Mouse (Mus musculus): Measurements from ENCODE around the gene Ppt2. TPM values are rescaled to one million over a fixed set of nuclear protein-coding genes. Genes with fewer than 3 reads are reported as not detected.

The Ppt2 gene
- polyA plus RNA-seq, 1 experiment from 2014 or later = 20.9 TPM

GRCm38 (mm10) chr17:34613830-34614229 is 14.5 kb downstream of the Ppt2 start:
- H3K4me1 ChIP-seq = peaks cover 8% of the 10 kb centered on the region
- no peaks in the 10 kb centered on the region for H3K27me3 ChIP-seq
- H3K9me3 ChIP-seq (replicated peaks) = no peaks in the 10 kb centered on the region
- no peak overlapping the region for H3K4me3 ChIP-seq
- H3K36me3 ChIP-seq = peaks cover 61% of the 10 kb centered on the region
- peak overlapping the region; percentile 19; the same call in 1 of the 2 replicates for H3K9ac ChIP-seq
- ATAC-seq (ENCODE audit: low FRiP score) = no peak
- H3K27ac ChIP-seq = no peak overlapping the region
- H3K4me2 ChIP-seq (replicated peaks) = no peak overlapping the region
- WGBS = 85% methylated on average over 10 of the region's 10 CpGs

GRCm38 (mm10) chr17:34613054-34613645 is 15.2 kb downstream of the Ppt2 start:
- no peak overlapping the region for H3K27ac ChIP-seq
- peaks cover 61% of the 10 kb centered on the region for H3K36me3 ChIP-seq
- WGBS = 86% methylated on average over 11 of the region's 11 CpGs
- no peaks in the 10 kb centered on the region for H3K9me3 ChIP-seq (replicated peaks)
- H3K4me3 ChIP-seq = no peak overlapping the region
- H3K9ac ChIP-seq = no peak overlapping the region
- H3K27me3 ChIP-seq = no peaks in the 10 kb centered on the region
- no peak for ATAC-seq (ENCODE audit: low FRiP score)
- peaks cover 15% of the 10 kb centered on the region for H3K4me1 ChIP-seq
- no peak overlapping the region for H3K4me2 ChIP-seq (replicated peaks)

GRCm38 (mm10) chr17:34611050-34611449 is 17.3 kb downstream of the Ppt2 start:
- Histone ChIP-seq H3K9ac (no peak overlapping the region), H3K36me3 (peaks cover 55% of the 10 kb centered on the region)
- 94% methylated on average over 8 of the region's 8 CpGs for WGBS

GRCm38 (mm10) chr17:34607997-34608396 is 20.3 kb downstream of the Ppt2 start:
- Histone ChIP-seq H3K9ac (0 out of 2 replicates have a peak overlapping the region, but pooled peaks have one; percentile 27), H3K36me3 (peaks cover 27% of the 10 kb centered on the region), H3K27me3 (no peaks in the 10 kb centered on the region), H3K4me1 (peaks cover 35% of the 10 kb centered on the region), H3K4me2 (replicated peaks) (no peak overlapping the region), H3K27ac (no peak overlapping the region), H3K9me3 (replicated peaks) (no peaks in the 10 kb centered on the region), H3K4me3 (no peak overlapping the region)
- no peak for ATAC-seq (ENCODE audit: low FRiP score)
- WGBS = 92% methylated on average over 7 of the region's 7 CpGs

More at GRCm38 (mm10) chr17:34611050-34611449, 17.3 kb downstream of the Ppt2 start:
- H3K27me3 ChIP-seq = no peaks in the 10 kb centered on the region
- H3K27ac ChIP-seq = no peak overlapping the region
- ATAC-seq (ENCODE audit: low FRiP score) = no peak
- peaks cover 28% of the 10 kb centered on the region for H3K4me1 ChIP-seq
- no peaks in the 10 kb centered on the region for H3K9me3 ChIP-seq (replicated peaks)
- no peak overlapping the region for H3K4me3 ChIP-seq
- H3K4me2 ChIP-seq (replicated peaks) = no peak overlapping the region

GRCm38 (mm10) chr17:34606186-34607039 is 21.9 kb downstream of the Ppt2 start:
- Histone ChIP-seq H3K9ac (peak overlapping the region; percentile 100), H3K27me3 (no peaks in the 10 kb centered on the region), H3K4me1 (peaks cover 47% of the 10 kb centered on the region), H3K9me3 (replicated peaks) (no peaks in the 10 kb centered on the region), H3K4me2 (replicated peaks) (peak overlapping the region; percentile 98), H3K36me3 (peaks cover 17% of the 10 kb centered on the region), H3K4me3 (peak overlapping the region; percentile 96), H3K27ac (peak overlapping the region; percentile 94)
- ATAC-seq (ENCODE audit: low FRiP score) = no peak
- WGBS = 18% methylated on average over 32 of the region's 32 CpGs

GRCm38 (mm10) chr17:34605609-34606008 is 22.7 kb downstream of the Ppt2 start:
- 0% methylated on average over 24 of the region's 30 CpGs for WGBS
- Histone ChIP-seq H3K4me1 (peaks cover 47% of the 10 kb centered on the region), H3K4me2 (replicated peaks) (peak overlapping the region; percentile 98), H3K27me3 (no peaks in the 10 kb centered on the region), H3K9me3 (replicated peaks) (no peaks in the 10 kb centered on the region), H3K4me3 (peak overlapping the region; percentile 96), H3K9ac (peak overlapping the region; percentile 100), H3K27ac (peak overlapping the region; percentile 94), H3K36me3 (peaks cover 12% of the 10 kb centered on the region)
- peak; percentile 42 for ATAC-seq (ENCODE audit: low FRiP score)

GRCm38 (mm10) chr17:34604511-34605237 is 23.6 kb downstream of the Ppt2 start:
- peak overlapping the region; percentile 94 for H3K27ac ChIP-seq
- peaks cover 18% of the 10 kb centered on the region for H3K36me3 ChIP-seq
- H3K4me3 ChIP-seq = peak overlapping the region; percentile 96
- H3K9me3 ChIP-seq (replicated peaks) = no peaks in the 10 kb centered on the region
- H3K9ac ChIP-seq = peak overlapping the region; percentile 100
- peaks cover 47% of the 10 kb centered on the region for H3K4me1 ChIP-seq
- H3K27me3 ChIP-seq = no peaks in the 10 kb centered on the region
- 20% methylated on average over 24 of the region's 24 CpGs for WGBS
- no peak for ATAC-seq (ENCODE audit: low FRiP score)
- H3K4me2 ChIP-seq (replicated peaks) = peak overlapping the region; percentile 98

GRCm38 (mm10) chr17:34604061-34604508 is 24.2 kb downstream of the Ppt2 start, which contains the start of gene Agpat1:
Agpat1 (plus strand) TSS chr17:34604262.
- peak within 1 kb of the TSS; percentile 98 for H3K4me2 ChIP-seq (replicated peaks)
- 0% methylated on average over 35 of the region's 35 CpGs for whole genome bisulfite sequencing
- H3K27ac ChIP-seq = peak within 1 kb of the TSS; percentile 94
- peak; percentile 89 for ATAC-seq (ENCODE audit: low FRiP score)
- peaks cover 18% of the 10 kb centered on the region for H3K36me3 ChIP-seq
- peaks cover 47% of the 10 kb centered on the region for H3K4me1 ChIP-seq
- H3K27me3 ChIP-seq = no peaks in the 10 kb centered on the region
- no peaks in the 10 kb centered on the region for H3K9me3 ChIP-seq (replicated peaks)
- peak within 1 kb of the TSS; percentile 100 for H3K9ac ChIP-seq
- H3K4me3 ChIP-seq = peak within 1 kb of the TSS; percentile 96

- Histone ChIP-seq H3K4me2 (replicated peaks) (peak within 1 kb of the TSS; percentile 98), H3K9ac (peak within 1 kb of the TSS; percentile 100)
- ATAC-seq (ENCODE audit: low FRiP score) = peak; percentile 95
Observed at GRCm38 (mm10) chr17:34603375-34604060, 24.8 kb downstream of the Ppt2 start, which contains the start of gene Rnf5. Rnf5 (minus strand) TSS chr17:34603690.

GRCm38 (mm10) chr17:34601796-34602195 is 26.5 kb downstream of the Ppt2 start:
- no peaks in the 10 kb centered on the region for H3K27me3 ChIP-seq
- WGBS = 88% methylated on average over 12 of the region's 12 CpGs
- H3K4me1 ChIP-seq = peaks cover 35% of the 10 kb centered on the region
- peak overlapping the region; percentile 92 for H3K4me2 ChIP-seq (replicated peaks)
- no peaks in the 10 kb centered on the region for H3K9me3 ChIP-seq (replicated peaks)
- H3K36me3 ChIP-seq = peaks cover 18% of the 10 kb centered on the region
- no peak overlapping the region for H3K27ac ChIP-seq
- no peak for ATAC-seq (ENCODE audit: low FRiP score)
- H3K9ac ChIP-seq = no peak overlapping the region
- H3K4me3 ChIP-seq = peak overlapping the region; percentile 96; the same call in 1 of the 2 replicates

More at GRCm38 (mm10) chr17:34603375-34604060, 24.8 kb downstream of the Ppt2 start, which contains the start of gene Rnf5:
- WGBS = under 1% methylated on average over 30 of the region's 30 CpGs
- Histone ChIP-seq H3K9me3 (replicated peaks) (no peaks in the 10 kb centered on the region), H3K4me1 (peaks cover 42% of the 10 kb centered on the region), H3K36me3 (peaks cover 18% of the 10 kb centered on the region), H3K27ac (peak within 1 kb of the TSS; percentile 94), H3K4me3 (peak within 1 kb of the TSS; percentile 96), H3K27me3 (no peaks in the 10 kb centered on the region)

GRCm38 (mm10) chr17:34599891-34600290 is 28.4 kb downstream of the Ppt2 start:
- Histone ChIP-seq H3K27ac (no peak overlapping the region), H3K9ac (no peak overlapping the region), H3K4me1 (peaks cover 34% of the 10 kb centered on the region), H3K27me3 (no peaks in the 10 kb centered on the region), H3K4me2 (replicated peaks) (no peak overlapping the region), H3K36me3 (peaks cover 34% of the 10 kb centered on the region), H3K4me3 (no peak overlapping the region), H3K9me3 (replicated peaks) (no peaks in the 10 kb centered on the region)
- no peak for ATAC-seq (ENCODE audit: low FRiP score)
- WGBS = 77% methylated on average over 9 of the region's 9 CpGs

All from hindbrain, embryonic 12.5 days (tissue).